Mouse (Mus musculus) lung, postnatal 0 days (tissue): Measurements from ENCODE around the gene Dcaf12. TPM values are rescaled to one million over a fixed set of nuclear protein-coding genes. Genes with fewer than 3 reads are reported as not detected.

Experiments used
- ATAC-seq: fragments of 200-750 bp; cut with Nextera tagmentation; 2 replicates; pipeline ENCODE4 v1.8.0; 2017; ENCODE audit warnings: moderate library complexity
- DNase-seq: peaks from one replicate; pipeline ENCODE4 v3.0.0-alpha.2; 2016; ENCODE audit warnings: low spot score
- H3K27ac ChIP-seq: fragments of 300-500 bp; sonication (generic); 2 replicates; pipeline ENCODE4 v1.5.1; 2014; ENCODE audit warnings: antibody characterized with exemption, mild to moderate bottlenecking, low read length, mixed read lengths
- H3K27me3 ChIP-seq: fragments of 300-500 bp; sonication (generic); replicated peaks from 2 replicates; pipeline ENCODE4 v1.6.1; 2014; ENCODE audit warnings: low read length, mixed read lengths; ENCODE audit not compliant: insufficient read depth
- H3K36me3 ChIP-seq: fragments of 300-500 bp; sonication (generic); 2 replicates; pipeline ENCODE4 v1.6.1; 2014; ENCODE audit warnings: low read length, mixed read lengths; ENCODE audit not compliant: insufficient read depth
- H3K4me1 ChIP-seq: fragments of 300-500 bp; sonication (generic); 2 replicates; pipeline ENCODE4 v1.6.1; 2014; ENCODE audit warnings: antibody characterized with exemption, low read depth, low read length, mixed read lengths; ENCODE audit not compliant: insufficient read depth
- H3K4me2 ChIP-seq: fragments of 300-500 bp; sonication (generic); replicated peaks from 2 replicates; pipeline ENCODE4 v1.6.1; 2014; ENCODE audit warnings: low read depth, mild to moderate bottlenecking, low read length, moderate library complexity, mixed read lengths
- H3K4me3 ChIP-seq: fragments of 300-500 bp; sonication (generic); 2 replicates; pipeline ENCODE4 v1.5.1; 2014; ENCODE audit warnings: low read depth, low read length
- H3K9ac ChIP-seq: fragments of 300-500 bp; sonication (generic); replicated peaks from 2 replicates; pipeline ENCODE4 v1.6.1; 2014; ENCODE audit warnings: low read depth, mild to moderate bottlenecking
- H3K9me3 ChIP-seq: fragments of 300-500 bp; sonication (generic); 2 replicates; pipeline ENCODE4 v1.6.1; 2016; ENCODE audit warnings: low read length, mixed read lengths
- CTCF ChIP-seq: IDR thresholded peaks from 2 replicates; pipeline ENCODE4 v1.5.1; 2016; ENCODE audit warnings: antibody characterized with exemption, mild to moderate bottlenecking
- EP300 ChIP-seq: IDR thresholded peaks from 2 replicates; pipeline ENCODE4 v1.6.1; 2016; ENCODE audit warnings: antibody characterized with exemption, mild to moderate bottlenecking, control low read depth
- WGBS: fragments of 180-500 bp; shearing (Covaris S2); extraction: QIAGEN DNeasy Blood & Tissue Kit; methylation state at CpG from one replicate; pipeline ENCODE4 v1.1.7; 2014; 5-methylcytosine and 5-hydroxymethylcytosine counted together
- polyA plus RNA-seq: library from polyadenylated mRNA; unstranded; fragments of >200 nt; fragmentation: Nextera tagmentation; extraction: Ambion mirVana; gene quantifications from 2 replicates; pipeline ENCODE4 v1.2.1, GENCODE M21; 2015

Dcaf12 gene
- polyA plus RNA-seq, 1 experiment from 2014 or later = 41.3 TPM

DNA sequence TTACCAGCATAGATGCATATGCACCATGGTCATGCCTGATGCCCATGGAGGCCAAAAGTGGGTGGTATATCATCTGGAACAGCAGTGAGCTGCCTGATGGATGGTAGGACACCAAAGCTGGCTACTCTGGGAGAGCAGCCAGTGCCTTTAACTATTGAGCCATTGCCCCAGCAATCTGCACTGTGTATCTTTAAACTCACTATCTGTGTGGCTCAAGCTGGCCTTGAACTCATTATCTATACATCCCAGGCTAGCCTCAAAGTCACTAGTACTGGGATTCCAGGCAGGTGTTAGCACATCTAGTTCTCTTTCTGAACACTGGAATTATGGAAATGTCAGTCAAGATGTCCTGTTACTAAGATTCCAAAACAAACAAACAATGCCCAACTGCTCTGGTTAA is 21.9 kb upstream of the Dcaf12 start:
- ATAC-seq (no peak), DNase-seq (no peak)
- Histone ChIP-seq H3K4me3 (no peak overlapping the region), H3K36me3 (no peaks in the 10 kb centered on the region), H3K9me3 (no peaks in the 10 kb centered on the region), H3K27me3 (no peaks in the 10 kb centered on the region), H3K9ac (no peak overlapping the region), H3K27ac (no peak overlapping the region), H3K4me2 (no peak overlapping the region), H3K4me1 (no peaks in the 10 kb centered on the region)
- TF ChIP-seq EP300 (no peak), CTCF (no peak)

GRCm38 (mm10) chr4:41331698-41332421 is 17.2 kb upstream of the Dcaf12 start:
- WGBS = 84% methylated on average over 9 of the region's 9 CpGs
- H3K4me2 ChIP-seq = no peak overlapping the region
- H3K36me3 ChIP-seq = no peaks in the 10 kb centered on the region
- no peak overlapping the region for H3K4me3 ChIP-seq
- H3K27ac ChIP-seq = no peak overlapping the region
- H3K27me3 ChIP-seq = no peaks in the 10 kb centered on the region
- no peaks in the 10 kb centered on the region for H3K9me3 ChIP-seq
- no peak for TF ChIP-seq EP300
- ATAC-seq (no peak), DNase-seq (no peak)
- H3K4me1 ChIP-seq = no peaks in the 10 kb centered on the region
- H3K9ac ChIP-seq = no peak overlapping the region

DNA sequence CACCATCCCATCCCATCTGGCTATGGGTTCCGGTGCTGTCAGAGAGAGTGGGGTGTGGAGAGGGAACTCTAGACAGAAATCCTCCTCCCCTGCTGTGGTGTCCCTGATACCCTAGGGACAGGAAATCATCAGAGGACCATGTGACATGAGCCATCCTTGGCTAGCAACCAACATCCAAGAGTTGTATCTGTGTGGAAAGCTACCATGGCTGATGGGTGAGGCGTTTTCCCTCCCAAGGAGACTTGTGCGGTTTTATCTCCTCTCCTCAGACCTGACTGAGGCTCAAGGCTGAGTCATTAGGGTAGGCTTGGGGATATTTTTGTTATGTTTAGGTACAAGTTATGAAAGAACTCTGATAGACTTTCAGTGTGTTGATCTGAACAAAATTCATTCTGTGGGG is 16.4 kb upstream of the Dcaf12 start:
- ATAC-seq (peak; percentile 47; the same call in 1 of the 2 replicates), DNase-seq (no peak)
- WGBS = 62% methylated on average over 3 of the region's 3 CpGs
- Histone ChIP-seq H3K27ac (no peak overlapping the region), H3K27me3 (no peaks in the 10 kb centered on the region), H3K36me3 (no peaks in the 10 kb centered on the region), H3K4me2 (no peak overlapping the region), H3K9ac (no peak overlapping the region), H3K9me3 (no peaks in the 10 kb centered on the region), H3K4me3 (no peak overlapping the region), H3K4me1 (no peaks in the 10 kb centered on the region)
- TF ChIP-seq EP300 = no peak
- no peak for TF ChIP-seq CTCF

DNA sequence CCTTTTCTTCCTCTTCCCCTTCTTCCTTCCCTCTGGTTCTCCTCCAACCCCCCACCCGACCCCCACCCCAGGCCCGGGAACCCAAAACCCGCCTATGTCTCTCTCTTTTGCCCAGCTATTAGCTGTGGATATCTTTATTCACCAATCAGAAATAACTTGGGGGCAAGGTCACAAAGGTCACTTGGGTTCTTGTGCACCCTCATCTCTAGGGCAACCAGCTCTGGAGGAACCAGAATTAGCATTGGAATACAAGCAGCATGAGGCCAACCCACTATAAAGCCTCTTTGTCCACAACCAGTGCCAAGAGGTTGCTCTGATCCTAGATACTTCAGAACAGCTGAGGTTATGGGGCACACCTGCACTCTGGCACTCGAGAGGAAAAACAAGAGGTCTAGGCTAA is 14.8 kb upstream of the Dcaf12 start:
- 56% methylated on average over 4 of the region's 4 CpGs for WGBS
- Histone ChIP-seq H3K4me1 (no peaks in the 10 kb centered on the region), H3K9me3 (no peaks in the 10 kb centered on the region), H3K4me3 (no peak overlapping the region), H3K4me2 (no peak overlapping the region), H3K27me3 (no peaks in the 10 kb centered on the region), H3K27ac (no peak overlapping the region), H3K36me3 (no peaks in the 10 kb centered on the region), H3K9ac (no peak overlapping the region)
- no peak for TF ChIP-seq CTCF
- no peak for TF ChIP-seq EP300
- ATAC-seq (no peak), DNase-seq (no peak)

GRCm38 (mm10) chr4:41326876-41327275 is 12.2 kb upstream of the Dcaf12 start:
- DNase-seq (no peak), ATAC-seq (no peak)
- H3K27me3 ChIP-seq = no peaks in the 10 kb centered on the region
- H3K4me2 ChIP-seq = no peak overlapping the region
- H3K9me3 ChIP-seq = no peaks in the 10 kb centered on the region
- TF ChIP-seq EP300 (no peak), CTCF (no peak)
- H3K36me3 ChIP-seq = no peaks in the 10 kb centered on the region
- H3K4me3 ChIP-seq = no peak overlapping the region
- H3K4me1 ChIP-seq = no peaks in the 10 kb centered on the region
- 88% methylated on average over 6 of the region's 6 CpGs for WGBS
- no peak overlapping the region for H3K27ac ChIP-seq
- no peak overlapping the region for H3K9ac ChIP-seq

DNA sequence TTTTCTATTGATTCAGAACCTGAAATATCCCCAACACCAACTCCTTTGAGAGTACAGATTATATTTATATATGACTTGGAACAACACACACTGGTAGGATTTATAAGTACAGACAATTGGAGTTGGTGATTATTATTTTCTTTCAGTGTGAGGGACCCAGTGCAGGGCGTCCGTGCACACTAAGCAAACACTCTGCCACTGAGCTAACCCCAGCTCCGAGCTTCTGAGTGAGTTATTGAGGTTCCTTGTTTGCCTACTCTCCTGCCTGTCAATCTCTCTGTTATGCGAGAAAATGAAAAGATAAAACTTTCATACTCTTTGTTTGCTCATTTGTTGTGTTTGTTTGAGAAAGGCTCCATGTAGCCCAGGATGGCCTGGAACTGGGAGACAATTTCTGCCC is 6.3 kb upstream of the Dcaf12 start:
- TF ChIP-seq EP300 (no peak), CTCF (no peak)
- Histone ChIP-seq H3K9me3 (no peaks in the 10 kb centered on the region), H3K27ac (no peak overlapping the region), H3K27me3 (no peaks in the 10 kb centered on the region), H3K9ac (no peak overlapping the region), H3K4me3 (no peak overlapping the region), H3K4me2 (no peak overlapping the region), H3K4me1 (no peaks in the 10 kb centered on the region), H3K36me3 (no peaks in the 10 kb centered on the region)
- ATAC-seq = no peak
- WGBS = 43% methylated on average over 4 of the region's 4 CpGs
- DNase-seq = no peak

GRCm38 (mm10) chr4:41318267-41318666 is 3.6 kb upstream of the Dcaf12 start:
- Histone ChIP-seq H3K36me3 (no peaks in the 10 kb centered on the region), H3K4me2 (no peak overlapping the region), H3K27me3 (no peaks in the 10 kb centered on the region), H3K9ac (no peak overlapping the region), H3K27ac (no peak overlapping the region), H3K4me1 (peaks cover 11% of the 10 kb centered on the region; the same call in 1 of the 2 replicates), H3K4me3 (no peak overlapping the region), H3K9me3 (no peaks in the 10 kb centered on the region)
- peak; percentile 45; the same call in 1 of the 2 replicates for TF ChIP-seq EP300
- peak; percentile 9; the same call in 1 of the 2 replicates for TF ChIP-seq CTCF
- ATAC-seq = no peak
- DNase-seq = no peak
- WGBS = 44% methylated on average over 5 of the region's 5 CpGs
